Mouse (Mus musculus) yolk sac, embryonic 10.5 days (tissue): ENCODE results near the gene Ramp3.

ENCODE experiments used
- DNase-seq: peaks from one replicate; pipeline ENCODE4 v3.0.0-alpha.2; 2017; ENCODE audit warnings: low spot score

The Ramp3 gene

DNA sequence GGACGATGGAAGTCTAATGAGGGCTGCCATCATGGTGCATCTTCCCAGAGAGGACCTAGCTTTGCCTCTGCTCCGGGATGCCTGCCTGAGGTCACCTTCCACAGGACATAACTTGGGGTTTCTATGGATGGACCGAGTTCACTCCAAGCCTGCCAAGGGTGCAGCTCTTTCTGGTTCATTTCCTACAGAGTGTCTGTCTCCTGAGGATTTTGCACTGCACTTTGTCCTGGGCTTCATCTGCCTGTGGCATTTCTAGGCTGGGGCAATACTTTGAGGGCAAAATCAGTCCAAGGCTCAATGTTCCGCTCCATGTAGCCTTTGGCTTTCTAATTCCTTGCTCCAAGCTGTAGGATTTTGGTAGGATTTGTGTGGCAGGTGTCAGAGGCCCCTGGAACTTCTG lies 12.5 kb downstream of the Ramp3 start:
- no peak for DNase-seq

DNA sequence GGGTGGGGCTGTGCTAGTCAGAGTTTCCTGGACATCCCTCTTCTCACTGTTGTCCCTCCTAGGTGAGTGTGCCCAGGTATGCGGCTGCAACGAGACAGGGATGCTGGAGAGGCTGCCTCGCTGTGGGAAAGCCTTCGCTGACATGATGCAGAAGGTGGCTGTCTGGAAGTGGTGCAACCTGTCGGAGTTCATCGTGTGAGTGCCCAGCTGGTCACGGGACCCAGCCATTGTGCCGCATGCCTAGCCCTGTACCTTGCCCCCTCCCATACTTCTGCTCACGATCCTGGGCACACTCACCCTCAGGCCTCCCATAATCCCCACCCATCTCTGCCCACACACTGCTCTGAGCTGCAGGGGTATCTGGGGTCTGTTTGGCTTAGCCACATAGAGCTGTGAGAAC lies 16.4 kb downstream of the Ramp3 start:
- DNase-seq = no peak

DNA sequence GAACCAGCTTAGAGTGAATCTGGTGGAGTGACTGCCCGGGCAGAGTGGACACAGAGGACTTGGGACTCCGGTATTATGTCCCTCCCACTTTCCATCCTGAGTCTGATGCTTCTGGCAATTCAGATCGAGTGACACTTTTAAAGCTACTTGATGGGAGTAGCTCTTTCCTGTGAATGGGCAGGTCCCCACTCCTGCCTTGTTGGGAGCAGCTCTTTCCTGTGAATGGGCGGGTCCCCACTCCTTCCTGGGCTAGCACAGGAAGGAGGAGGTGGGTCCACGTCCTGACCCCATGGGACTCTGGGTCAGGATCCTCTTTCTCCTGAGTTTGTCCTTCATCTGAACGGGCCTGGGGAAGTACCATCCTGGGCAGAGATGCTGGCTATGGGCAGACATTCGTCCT lies 17.1 kb downstream of the Ramp3 start:
- no peak for DNase-seq

DNA sequence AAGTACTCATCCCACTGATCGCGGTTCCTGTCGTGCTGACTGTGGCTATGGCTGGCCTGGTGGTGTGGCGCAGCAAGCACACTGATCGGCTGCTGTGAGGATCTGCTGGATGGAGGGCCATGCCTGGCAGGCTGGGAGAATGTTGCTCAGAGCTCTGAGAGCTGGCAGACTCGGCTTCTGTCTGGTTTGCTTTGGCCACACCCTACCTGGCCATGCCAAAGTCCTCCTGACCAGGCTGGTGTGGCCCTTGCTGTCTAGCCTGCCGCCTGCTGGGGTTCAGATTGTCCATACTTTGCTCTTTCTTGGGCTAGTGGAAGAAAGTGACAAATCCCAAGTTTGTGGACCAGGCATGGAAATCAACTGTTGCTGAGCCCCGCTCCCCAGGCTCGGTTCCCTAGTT lies 18.3 kb downstream of the Ramp3 start:
- no peak for DNase-seq

DNA sequence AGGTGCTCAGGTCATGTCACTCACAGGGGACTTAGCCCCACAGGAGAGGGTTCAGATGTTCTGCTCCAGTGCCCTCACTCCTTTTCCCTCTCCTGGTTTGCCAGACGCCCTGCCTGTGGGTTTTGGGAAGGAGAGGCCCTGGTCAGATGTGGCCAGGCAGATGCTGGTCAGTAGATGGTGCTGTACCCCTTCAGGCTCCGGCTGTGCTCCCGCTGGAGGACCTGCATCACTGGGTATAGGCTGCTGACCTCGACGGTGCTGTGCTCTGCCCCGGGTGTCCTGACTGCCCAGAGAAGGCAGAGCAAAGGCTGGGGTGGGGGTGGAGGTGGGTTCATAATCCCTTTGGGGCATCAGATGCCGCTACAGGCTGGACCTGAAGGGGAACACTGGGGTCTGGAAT lies 19.2 kb downstream of the Ramp3 start:
- peak; percentile 16 for DNase-seq

DNA sequence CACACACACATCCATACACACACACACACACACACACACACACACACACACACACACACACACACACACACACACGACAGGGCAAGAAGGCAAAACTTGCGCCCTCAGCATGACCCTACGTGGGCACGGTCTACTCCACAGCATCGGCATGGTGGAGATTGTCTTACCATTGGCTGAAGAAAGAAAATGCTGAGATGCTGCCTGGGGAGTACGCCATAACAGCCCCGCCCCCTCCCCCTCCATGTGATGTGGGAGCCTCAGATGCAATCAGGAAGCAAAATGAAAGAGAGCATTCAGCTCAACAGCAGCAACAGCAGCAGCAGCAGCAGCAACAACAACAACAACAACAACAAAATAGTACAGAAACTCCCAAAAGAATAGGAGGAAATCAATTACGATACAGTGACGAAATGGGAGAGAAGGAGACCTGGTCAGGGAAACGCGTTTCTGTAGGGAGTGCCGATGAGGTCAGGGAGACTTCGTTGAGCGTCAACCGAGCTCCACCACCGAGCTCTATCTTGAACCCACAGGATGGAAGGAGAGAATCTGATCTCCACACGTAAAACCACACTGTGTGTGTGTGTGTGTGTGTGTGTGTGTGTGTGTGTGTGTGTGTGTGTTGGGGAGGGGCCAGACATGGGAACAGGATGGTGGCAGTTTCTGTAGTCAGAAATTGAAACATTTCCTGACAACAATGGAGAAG lies 21.5 kb downstream of the Ramp3 start:
- DNase-seq = no peak

DNA sequence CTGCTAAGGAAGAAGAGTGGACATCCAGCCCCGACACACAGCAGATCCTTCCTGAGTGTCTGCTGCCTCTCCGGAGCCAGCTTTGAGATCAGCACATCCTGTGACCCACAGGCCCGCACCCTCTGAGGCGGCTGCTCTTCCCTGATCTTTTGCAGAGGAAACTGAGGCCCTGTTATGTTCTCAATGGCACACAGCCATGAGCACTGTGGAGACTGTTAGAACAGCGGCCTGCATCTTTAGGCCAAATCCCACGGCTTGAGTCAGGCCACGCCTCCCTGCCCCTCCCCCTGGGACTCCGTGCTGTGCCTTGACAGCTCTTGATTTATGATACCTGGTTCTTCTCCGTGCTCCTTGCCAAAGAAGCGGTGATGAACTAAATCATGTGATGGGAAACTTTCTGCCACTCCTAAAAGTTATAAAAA lies 22.1 kb downstream of the Ramp3 start:
- DNase-seq = peak; percentile 53

DNA sequence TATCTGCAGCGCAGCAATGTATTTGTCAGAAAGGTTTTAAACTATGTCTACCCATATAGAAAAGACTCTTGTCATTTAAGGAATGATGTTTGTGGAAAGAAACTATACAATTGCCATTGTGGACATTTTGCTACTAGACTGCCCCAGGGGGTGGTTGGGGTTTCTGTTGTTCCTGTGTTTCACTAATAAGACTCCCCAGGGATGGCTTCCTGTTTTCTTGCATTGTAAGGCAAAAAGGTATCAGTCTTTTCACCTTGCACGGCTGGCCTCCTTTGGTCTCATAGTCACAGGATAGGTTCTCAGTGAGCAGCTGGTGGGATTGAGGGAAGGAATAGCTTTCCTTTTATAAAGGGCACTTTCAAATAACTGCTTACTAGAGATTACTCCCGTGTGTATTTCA lies 26.4 kb downstream of the Ramp3 start:
- DNase-seq = no peak

DNA sequence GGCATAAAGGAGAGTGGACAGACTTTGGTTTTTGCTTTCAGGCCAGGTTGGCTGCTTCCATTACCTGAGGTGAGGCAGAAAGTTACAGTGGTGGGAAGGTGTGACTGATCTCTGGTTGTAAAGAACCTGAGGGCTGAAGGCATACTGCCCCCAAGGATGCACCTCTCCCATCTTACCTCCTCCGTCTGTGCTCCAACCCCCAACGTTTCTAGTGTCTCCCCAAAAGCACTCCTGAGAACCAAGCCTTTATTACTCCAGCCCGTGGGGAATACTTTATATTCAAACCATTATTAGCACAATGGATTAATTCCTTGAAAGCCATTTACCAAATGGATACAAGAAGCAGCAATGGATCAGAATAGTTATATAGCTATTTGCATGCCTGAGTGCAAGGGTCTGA lies 30.6 kb downstream of the Ramp3 start:
- no peak for DNase-seq

DNA sequence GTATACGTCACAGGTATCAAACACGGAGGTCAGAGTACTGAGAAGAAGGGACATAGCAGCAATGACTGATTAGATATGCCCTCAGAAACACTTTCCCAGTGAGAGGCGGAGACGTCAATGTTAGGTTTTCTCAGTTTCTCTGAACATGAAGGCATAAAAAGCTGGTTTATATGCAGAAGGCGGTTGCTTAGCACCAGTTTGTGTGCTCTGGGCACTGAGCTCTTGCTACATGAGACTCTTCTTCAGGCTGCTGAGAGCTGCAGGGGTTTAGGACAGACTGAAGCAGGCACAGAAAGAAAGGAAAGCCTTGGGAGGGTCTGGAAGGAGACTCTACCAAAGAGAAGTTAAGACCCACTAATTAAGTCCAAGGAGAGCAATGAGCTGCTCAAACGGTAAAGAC lies 34.0 kb downstream of the Ramp3 start:
- no peak for DNase-seq

DNA sequence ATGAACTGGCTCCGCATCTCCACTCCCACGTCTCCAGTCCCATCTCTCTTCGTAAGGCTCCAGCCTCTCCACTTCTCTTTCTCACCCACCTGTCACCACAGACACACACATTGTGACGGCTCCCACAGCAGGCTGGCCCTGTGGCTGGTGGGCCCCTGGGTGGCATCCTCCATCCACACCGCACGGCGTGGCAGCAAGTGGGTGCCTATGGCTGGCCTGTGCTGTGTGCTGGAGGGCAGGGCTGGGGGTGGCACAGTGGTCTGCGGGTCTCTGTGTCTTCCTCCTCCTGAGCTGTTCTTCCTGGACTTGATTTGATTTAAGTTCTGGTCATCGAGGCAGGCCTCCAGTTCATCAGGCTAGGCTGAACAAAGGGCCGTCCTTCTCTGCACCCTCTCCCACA lies 35.8 kb downstream of the Ramp3 start:
- no peak for DNase-seq

DNA sequence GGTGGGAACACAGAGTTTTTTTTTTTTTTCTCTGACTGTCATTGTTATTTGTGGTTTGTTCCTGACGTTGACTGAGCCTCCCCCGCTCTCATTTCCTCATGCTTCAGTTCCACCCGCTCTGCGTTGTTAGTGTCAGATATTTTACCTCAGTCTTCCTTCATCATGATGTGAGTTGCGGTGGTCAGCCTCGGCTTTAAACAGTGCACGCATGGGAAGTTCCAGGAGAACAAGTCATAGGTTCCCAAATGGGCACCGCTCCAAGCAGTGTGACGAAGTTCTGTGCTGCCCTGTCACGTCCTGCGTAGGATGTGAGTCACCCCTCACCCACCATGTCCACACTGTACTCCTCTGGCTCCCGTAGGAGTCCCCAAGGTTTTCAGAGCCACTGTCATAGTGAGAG lies 36.9 kb downstream of the Ramp3 start:
- no peak for DNase-seq

DNA sequence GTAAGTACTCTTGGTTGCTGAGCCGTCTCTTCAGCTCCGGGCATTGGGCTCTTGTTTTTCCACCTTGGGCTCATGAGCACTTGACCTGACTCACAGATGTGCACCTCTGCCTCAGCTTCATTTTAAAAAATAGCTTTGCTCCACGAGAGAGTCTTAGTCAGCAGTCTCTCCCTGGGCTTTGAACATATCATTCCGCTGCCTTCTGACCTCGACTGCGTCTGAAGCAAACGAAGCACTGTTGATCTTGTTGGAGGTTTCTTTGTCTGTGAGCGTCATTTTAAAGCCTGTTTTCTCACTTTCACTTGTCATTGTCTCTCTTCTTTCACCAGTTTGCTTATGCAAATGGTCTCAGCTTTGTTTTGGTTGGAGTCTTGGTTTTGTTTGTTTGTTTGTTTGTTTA lies 38.2 kb downstream of the Ramp3 start:
- no peak for DNase-seq

DNA sequence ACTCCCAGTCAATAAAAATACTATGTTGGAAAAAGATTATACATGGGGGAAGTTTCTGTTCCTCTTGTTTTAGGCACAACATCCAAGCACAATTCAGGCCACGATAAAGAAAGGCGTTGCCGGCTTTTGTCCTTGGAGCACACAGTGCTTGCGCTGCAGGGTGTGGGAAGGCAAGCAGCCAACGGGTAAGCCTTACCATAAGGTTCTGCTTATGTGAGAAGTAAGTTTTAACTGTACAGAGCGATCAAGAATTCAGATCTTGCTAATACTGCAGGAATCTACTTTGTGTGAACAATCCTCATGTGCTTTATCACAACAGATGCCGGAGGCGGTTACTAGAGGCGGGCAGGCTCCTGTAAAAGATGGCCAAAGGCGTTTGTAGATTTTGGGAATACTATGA lies 39.4 kb downstream of the Ramp3 start:
- DNase-seq = no peak

DNA sequence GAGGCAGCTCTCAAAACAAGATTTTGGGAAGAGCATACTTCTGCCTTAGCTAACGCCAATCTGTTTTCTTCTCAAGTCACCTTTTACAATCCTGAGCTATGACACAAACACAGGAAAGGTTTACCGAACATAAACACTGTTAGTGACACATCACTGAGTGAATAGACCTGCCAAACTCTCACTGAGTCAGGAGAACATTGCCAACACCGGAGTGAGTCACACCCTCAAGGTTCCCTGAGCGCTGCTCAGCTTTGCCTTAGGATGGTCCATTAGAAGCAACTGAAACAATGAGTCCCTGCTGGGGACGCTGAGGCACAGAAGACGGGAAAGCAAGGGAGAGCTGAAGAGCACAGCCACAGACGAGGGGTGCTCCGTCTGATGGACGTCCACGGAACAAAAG lies 40.0 kb downstream of the Ramp3 start:
- no peak for DNase-seq

DNA sequence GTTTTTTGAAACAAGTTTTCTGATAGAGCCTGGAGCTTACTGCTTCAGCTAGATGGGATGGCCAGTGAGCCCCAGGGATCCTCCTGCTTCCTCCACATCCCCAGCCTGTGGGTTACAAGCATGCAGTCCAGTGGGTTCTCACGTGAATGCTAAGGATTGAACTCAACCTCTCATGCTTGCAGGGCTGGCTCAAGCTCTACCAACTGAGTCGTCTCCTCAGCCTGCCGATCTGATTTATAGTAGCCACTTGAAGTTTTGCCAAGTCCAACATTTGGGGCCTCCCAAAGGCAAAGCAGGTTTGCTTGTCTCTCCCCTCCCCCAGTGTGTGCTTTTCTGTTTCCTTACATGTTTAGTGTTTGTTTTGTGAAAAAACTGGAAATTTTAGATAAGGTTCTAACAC lies 43.9 kb downstream of the Ramp3 start:
- DNase-seq = no peak

DNA sequence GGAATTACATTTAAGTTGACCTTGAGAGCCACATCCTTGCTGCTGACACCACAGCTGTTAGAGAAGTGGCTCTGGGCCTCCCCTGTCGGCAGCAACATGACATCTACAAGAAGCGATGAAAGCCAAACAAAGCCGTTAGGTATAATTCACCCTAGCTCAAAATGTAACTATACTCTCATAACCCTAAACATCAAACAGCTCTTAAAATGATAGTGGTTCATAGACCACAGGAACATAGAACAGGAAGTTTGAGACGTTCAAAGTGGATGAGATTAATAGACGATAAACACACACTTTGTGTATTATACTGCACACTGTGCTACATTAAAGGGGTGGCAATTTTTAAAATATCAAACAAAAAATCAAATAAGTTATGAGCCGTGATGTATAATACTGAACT lies 46.5 kb downstream of the Ramp3 start:
- DNase-seq = no peak

DNA sequence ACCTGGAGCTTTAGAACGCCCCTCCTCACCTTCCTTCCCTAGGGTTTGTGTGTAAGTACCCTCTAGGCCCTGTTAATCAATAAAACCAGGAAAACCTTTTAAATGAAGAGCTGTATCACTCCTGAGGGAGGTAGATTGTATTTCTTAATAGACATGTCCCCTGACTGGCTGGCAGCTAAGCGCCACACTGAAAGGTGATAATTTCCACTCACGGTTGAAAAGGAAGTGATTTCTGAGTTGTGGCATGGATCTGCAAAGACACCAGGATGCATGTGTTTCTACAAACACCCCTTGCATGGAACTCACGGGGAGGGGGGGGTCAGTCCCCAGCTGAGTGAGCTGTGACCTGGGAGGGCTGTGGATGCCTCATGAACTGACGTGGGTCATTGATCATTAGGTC lies 47.2 kb downstream of the Ramp3 start:
- no peak for DNase-seq

DNA sequence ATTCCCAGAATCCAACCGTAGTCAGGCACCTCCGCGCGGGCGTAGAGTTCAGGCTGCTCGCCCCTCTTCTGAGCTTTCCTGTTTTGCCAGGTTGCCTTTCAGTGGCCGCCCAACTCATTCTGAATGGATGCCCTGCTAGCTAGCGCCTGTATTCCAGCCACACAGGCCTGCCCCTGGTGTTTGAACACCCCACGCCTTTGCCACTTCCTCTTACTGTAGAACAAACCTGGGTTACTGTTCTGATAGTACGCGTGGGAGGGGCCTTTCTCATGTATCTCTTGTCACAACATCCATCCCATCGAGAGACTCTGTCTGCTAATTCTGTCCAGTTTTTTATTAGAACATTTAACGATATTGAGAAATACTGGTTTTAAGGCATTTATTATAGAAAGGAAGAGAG lies 48.5 kb downstream of the Ramp3 start:
- no peak for DNase-seq

DNA sequence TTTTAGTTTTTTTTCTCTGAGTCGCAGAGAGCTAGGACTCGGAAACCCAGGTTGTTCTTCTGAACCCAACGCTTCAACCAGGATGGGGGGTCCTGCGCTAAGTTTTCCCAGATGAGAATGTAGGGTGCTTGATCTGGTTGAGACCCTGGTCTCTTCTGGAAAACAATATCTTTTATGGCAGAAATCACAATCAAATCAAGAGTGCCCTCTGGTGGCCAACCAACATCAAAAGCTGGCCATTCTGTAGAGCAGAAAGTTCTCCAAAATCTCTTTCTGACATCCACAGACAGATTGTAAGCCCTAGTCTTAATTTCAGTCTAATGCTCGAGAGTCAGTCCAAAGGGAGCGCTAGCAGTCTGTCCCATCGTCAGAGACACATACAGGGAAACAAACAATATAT lies 50.1 kb downstream of the Ramp3 start:
- no peak for DNase-seq

DNA sequence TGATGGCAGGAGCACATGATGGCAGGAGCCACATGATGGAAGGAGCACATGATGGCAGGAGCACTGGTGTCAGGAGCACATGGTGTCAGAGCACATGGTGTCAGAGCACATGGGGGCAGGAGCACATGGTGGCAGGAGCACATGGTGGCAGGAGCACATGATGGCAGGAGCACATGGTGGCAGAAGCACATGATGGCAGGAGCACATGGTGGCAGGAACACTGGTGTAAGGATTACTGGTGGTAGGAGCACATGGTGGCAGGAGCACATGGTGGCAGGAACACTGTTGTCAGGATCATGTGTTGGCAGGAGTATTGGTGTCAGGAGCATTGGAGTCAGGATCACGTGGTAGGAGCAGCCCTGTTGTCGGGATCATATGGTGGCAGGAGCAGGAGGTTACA lies 52.1 kb downstream of the Ramp3 start:
- DNase-seq = no peak

DNA sequence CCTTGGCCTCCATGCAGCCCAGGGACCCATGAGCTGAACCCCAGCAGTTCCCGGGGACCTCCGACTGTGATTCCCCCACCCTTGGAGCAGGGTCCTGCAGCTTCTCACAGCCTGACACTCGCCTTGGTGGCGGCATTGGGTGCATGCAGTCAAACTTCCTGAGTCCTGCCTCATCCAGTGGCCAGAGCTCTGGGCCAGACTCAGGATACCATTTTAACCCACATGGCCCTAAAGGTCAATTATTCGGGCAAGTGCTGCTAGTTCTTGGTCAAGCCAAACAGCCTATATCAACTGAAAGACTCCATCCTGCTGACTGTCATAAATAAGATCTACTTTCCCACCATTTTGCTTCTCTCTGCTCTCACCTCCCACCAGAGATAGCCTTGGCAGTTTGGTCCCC lies 62.4 kb downstream of the Ramp3 start:
- DNase-seq = no peak

DNA sequence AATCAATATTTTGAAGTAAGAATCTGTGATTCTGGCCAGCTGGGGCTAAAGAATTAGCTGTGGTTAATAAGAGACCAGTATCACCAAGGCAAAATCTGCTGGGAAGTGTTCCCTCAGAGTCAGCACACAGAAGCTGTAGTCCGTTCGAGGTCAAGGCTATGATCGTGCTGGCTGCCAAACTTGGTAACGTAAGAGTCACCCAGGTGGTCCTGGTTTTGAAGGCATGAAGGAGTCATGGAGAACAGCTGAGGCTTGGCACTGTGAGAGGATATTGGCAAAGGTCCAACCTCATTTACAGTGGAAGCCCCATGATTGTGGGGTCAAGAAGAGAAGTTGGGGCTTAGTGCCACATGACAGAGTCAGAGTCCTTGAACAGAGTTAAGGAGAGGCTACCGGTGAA lies 68.6 kb downstream of the Ramp3 start:
- DNase-seq = no peak
